Mouse (Mus musculus) bone marrow macrophage, adult 2 months (primary cell): ENCODE results near the gene Rab25.

Experiments used
- CTCF ChIP-seq: IDR thresholded peaks from 2 replicates; pipeline ENCODE4 v1.5.1; 2012; ENCODE audit warnings: low read depth, mild to moderate bottlenecking, low read length, moderate library complexity
- POLR2A ChIP-seq: IDR thresholded peaks from 2 replicates; pipeline ENCODE4 v1.6.1; 2012; ENCODE audit warnings: mild to moderate bottlenecking, low read depth, low read length, borderline replicate concordance

DNA sequence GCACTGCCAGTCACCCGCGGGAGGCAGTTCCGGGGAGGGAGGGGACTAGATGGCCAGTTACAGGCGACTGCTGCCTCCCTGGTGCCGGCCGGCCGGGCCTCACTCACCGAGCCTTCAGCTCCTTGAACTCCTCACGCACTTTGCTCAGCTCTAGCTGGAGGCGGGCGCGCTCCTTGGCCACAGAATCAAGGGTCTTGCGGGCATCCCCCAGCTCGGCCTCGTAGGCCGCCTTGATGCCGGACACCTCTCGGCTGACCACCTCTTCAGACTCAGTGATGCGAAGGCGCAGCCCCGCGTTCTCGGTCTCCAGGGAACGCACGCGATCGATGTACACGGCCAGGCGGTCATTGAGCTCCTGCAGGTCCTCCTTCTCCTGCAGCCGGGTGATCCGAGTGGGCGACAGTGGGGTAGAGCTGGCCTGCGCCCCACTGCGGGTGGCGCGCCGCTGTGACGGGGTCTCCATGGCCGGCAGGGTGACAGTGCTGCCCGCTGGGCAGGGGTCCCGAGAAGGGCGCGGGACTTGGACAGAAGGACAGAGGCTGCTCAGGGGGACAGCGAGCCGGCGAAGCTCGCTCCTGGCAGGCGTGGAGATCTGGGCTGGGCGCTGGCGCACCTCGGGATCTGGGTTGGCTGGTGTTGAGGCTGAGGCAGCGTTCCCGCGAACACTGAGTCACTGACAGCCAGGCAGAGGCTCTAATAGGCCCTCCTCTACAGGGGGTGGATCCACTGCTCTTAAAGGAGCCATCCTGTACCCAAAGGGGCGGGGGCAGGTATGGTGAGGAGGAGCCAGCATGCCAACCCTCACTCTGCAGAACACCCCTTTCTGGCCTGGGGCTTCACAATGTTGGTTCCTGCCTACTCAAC, 45.2 kb downstream of the Rab25 start:
- peak; percentile 97 for TF ChIP-seq POLR2A
- no peak for TF ChIP-seq CTCF
